ENCODE assay signal across 19 mouse cellular contexts in genomic region chr6:15950251-15950650, GRCm38 (mm10).
DNase-seq lines count a peak whose midpoint lies in the region; ATAC-seq and TF ChIP-seq lines count a peak whose summit lies in the region.
"Had no signal": no experiment of that assay in that cellular context is flagged by ENCODE, and none has a peak within 500 bp of the region (broad histone marks: within the 10 kb centered on the region; RNA-seq: fewer than 3 reads in every experiment).

No protein-coding gene starts in this region.

- ATAC-seq in liver, embryonic 11.5 days (replicated peaks; ENCODE audit: low FRiP score) = peak; percentile 63
- ATAC-seq in CD4-positive, CD25-positive, alpha-beta regulatory T cell, adult 4 months = peak; percentile 26
- 0 out of 2 replicates have a peak, but pooled peaks have one; percentile 51 for ATAC-seq in stomach, postnatal 0 days (ENCODE audit: low FRiP score, low TSS enrichment)
- no peak for ATAC-seq in activated CD4-positive, CD25-positive, alpha-beta regulatory T cell, adult 4 months
- ATAC-seq: forebrain, embryonic 13.5 days; forebrain, embryonic 15.5 days; forebrain, postnatal 0 days had no signal

- H3K4me1 ChIP-seq in liver, embryonic 11.5 days (replicated peaks; ENCODE audit: control insufficient read depth, insufficient read depth, low read length) = no peaks in the 10 kb centered on the region
- no peaks in the 10 kb centered on the region for H3K4me1 ChIP-seq in stomach, postnatal 0 days (replicated peaks; ENCODE audit: control insufficient read depth, insufficient read depth)
- H3K4me1 ChIP-seq: embryonic facial prominence, embryonic 12.5 days; forebrain, embryonic 13.5 days; forebrain, embryonic 15.5 days had no signal

- WGBS in liver, embryonic 11.5 days = 55% methylated on average over 2 of the region's 2 CpGs
- 59% methylated on average over 2 of the region's 2 CpGs for WGBS in stomach, postnatal 0 days

- H3K4me3 ChIP-seq in liver, embryonic 11.5 days (ENCODE audit: low read depth, low read length) = no peak overlapping the region
- H3K4me3 ChIP-seq in stomach, postnatal 0 days (ENCODE audit: low read depth, low read length) = no peak overlapping the region
- H3K4me3 ChIP-seq: embryonic facial prominence, embryonic 10.5 days; embryonic facial prominence, embryonic 12.5 days; forebrain, embryonic 13.5 days; forebrain, embryonic 15.5 days had no signal

- no peak for TF ChIP-seq CTCF in stomach, postnatal 0 days (IDR thresholded peaks at IDR 0.05; ENCODE audit: low read depth)

- no peak overlapping the region for H3K9ac ChIP-seq in liver, embryonic 11.5 days (ENCODE audit: low read depth, low read length)
- no peak overlapping the region for H3K9ac ChIP-seq in stomach, postnatal 0 days (ENCODE audit: low read length)
- H3K9ac ChIP-seq: embryonic facial prominence, embryonic 12.5 days; forebrain, embryonic 13.5 days; forebrain, embryonic 15.5 days; forebrain, postnatal 0 days had no signal

- DNase-seq in liver, embryonic 11.5 days (ENCODE audit: low spot score) = no peak
- DNase-seq in liver = no peak
- DNase-seq in stomach, postnatal 0 days (ENCODE audit: low spot score) = no peak
- DNase-seq: adrenal gland, adult 8-10 months; adrenal gland, postnatal 14 days; adrenal gland, postnatal 36 days; B cell, adult 2 months; cerebellum, adult 11-12 months; cerebellum, adult 2 months; cerebellum, adult 9-10 months; cerebellum, postnatal 10 days; cerebellum, postnatal 25 days; forebrain, postnatal 0 days had no signal

- H3K27me3 ChIP-seq in liver, embryonic 11.5 days (replicated peaks; ENCODE audit: control insufficient read depth, insufficient read depth, low read length) = no peaks in the 10 kb centered on the region
- H3K27me3 ChIP-seq in stomach, postnatal 0 days (ENCODE audit: control insufficient read depth, insufficient read depth, low read length) = no peaks in the 10 kb centered on the region
- H3K27me3 ChIP-seq: embryonic facial prominence, embryonic 12.5 days; forebrain, embryonic 13.5 days; forebrain, embryonic 15.5 days had no signal

- H3K36me3 ChIP-seq in liver, embryonic 11.5 days (ENCODE audit: control insufficient read depth, insufficient read depth, low read length) = no peaks in the 10 kb centered on the region
- H3K36me3 ChIP-seq in stomach, postnatal 0 days (ENCODE audit: control insufficient read depth, insufficient read depth, low read length) = no peaks in the 10 kb centered on the region
- H3K36me3 ChIP-seq: embryonic facial prominence, embryonic 10.5 days; embryonic facial prominence, embryonic 12.5 days; forebrain, embryonic 15.5 days had no signal

- no peak for TF ChIP-seq EP300 in stomach, postnatal 0 days (optimal IDR thresholded peaks at IDR 0.05)

- no peak overlapping the region for H3K27ac ChIP-seq in liver, embryonic 11.5 days (ENCODE audit: low read depth, low read length)
- H3K27ac ChIP-seq in stomach, postnatal 0 days (replicated peaks) = no peak overlapping the region
- H3K27ac ChIP-seq: embryonic facial prominence, embryonic 10.5 days; embryonic facial prominence, embryonic 12.5 days; forebrain, embryonic 13.5 days; forebrain, embryonic 15.5 days had no signal

- no peaks in the 10 kb centered on the region for H3K9me3 ChIP-seq in liver, embryonic 11.5 days (ENCODE audit: control insufficient read depth, low read length)
- H3K9me3 ChIP-seq in stomach, postnatal 0 days (ENCODE audit: control insufficient read depth, low read length) = no peaks in the 10 kb centered on the region
- H3K9me3 ChIP-seq: embryonic facial prominence, embryonic 10.5 days; embryonic facial prominence, embryonic 12.5 days; forebrain, embryonic 13.5 days; forebrain, embryonic 15.5 days had no signal

- no peak overlapping the region for H3K4me2 ChIP-seq in liver, embryonic 11.5 days
- no peak overlapping the region for H3K4me2 ChIP-seq in stomach, postnatal 0 days (replicated peaks; ENCODE audit: low read depth)
- H3K4me2 ChIP-seq: embryonic facial prominence, embryonic 12.5 days; forebrain, embryonic 13.5 days; forebrain, embryonic 15.5 days had no signal
